Mouse (Mus musculus) heart, adult 2 months (tissue): ENCODE measurements around the gene Arhgdig.

Experiments
- CTCF ChIP-seq: fragments of 200-600 bp; IDR thresholded peaks from 2 replicates; pipeline ENCODE4 v1.8.1; 2022; ENCODE audit warnings: antibody characterized with exemption, mild to moderate bottlenecking, moderate library complexity
- EP300 ChIP-seq: fragments of 200-500 bp; IDR thresholded peaks from 2 replicates; pipeline ENCODE4 v1.6.1; 2011; ENCODE audit warnings: low read depth, low read length, control low read depth; ENCODE audit not compliant: insufficient read depth
- POLR2A ChIP-seq: fragments of 200-500 bp; IDR thresholded peaks from 2 replicates; pipeline ENCODE4 v1.6.1; 2011; ENCODE audit warnings: mild to moderate bottlenecking, low read depth, low read length, control low read depth; ENCODE audit not compliant: insufficient read depth

DNA sequence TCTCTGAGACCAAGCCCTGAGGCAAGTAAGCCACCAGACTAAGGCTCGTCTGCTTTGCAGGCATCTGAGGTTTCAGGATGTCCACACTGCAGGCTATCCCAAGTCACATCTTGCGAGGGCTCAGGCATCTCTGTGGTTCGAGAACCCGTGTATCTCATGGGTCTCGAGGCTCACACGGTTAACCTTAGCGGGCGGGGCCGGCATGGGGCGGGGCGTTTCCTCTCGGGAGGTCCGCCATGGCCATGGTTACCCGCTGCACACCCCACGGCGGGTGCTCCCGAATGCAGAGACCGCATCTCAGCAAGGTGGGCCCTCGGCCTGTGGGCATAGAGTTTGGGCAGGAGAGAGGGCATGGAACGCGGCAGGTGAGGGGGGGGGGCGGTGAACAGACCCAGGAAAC is 4.8 kb downstream of the Arhgdig start, which contains the start of gene Rgs11:
- TF ChIP-seq EP300 (no peak), CTCF (no peak), POLR2A (no peak)
